Mouse (Mus musculus) retina, adult 2 months (tissue): Measurements from ENCODE around the gene Arhgap23.

Source experiments
- DNase-seq: peaks from one replicate; pipeline ENCODE4 v3.0.0-alpha.2; 2012; ENCODE audit warnings: low read depth, low spot score

Gene Arhgap23

GRCm38 (mm10) chr11:97502846-97503245, 87.5 kb downstream of the Arhgap23 start:
- DNase-seq, result no peak

DNA sequence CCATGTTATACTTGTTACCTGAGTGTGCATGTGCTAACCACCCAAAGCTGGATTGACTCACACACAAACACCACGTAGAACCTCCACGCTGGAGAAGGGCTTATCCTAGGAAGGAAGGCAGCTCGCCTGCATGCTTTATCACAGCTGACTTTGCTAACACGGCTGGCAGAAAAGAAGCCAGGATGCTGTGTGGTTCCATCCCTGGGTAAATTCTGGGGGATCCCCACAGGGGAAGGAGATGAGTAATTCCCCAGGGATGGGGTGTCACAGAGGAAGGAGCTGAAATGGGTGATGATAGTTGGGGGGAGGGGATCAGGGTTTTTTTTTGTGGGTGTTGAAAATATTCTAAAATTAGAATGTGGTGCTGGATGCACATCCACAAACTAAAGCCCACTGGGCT, 90.5 kb downstream of the Arhgap23 start:
- no peak for DNase-seq

- DNase-seq, result no peak
Measured at GRCm38 (mm10) chr11:97506331-97506730, 91.0 kb downstream of the Arhgap23 start.

DNA sequence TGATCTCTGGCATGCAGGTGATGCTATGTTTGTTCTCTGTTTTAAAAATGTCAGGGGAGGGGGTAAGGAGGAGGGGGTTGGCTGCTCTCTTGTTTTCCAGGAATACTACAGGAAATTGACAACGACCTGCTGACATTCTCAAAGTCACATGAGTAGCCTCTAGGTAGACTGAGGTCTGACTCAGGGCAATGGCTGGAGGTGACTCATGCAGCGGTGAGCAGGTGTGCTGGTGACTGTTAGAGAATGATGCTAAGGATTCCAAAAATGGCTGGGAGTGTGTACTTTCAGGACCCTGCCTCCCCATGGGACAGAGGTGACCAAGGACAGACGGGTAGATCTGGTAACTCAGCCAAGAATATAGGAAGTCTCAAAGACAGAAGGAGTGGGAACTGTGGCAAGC, 92.9 kb downstream of the Arhgap23 start:
- no peak for DNase-seq

DNA sequence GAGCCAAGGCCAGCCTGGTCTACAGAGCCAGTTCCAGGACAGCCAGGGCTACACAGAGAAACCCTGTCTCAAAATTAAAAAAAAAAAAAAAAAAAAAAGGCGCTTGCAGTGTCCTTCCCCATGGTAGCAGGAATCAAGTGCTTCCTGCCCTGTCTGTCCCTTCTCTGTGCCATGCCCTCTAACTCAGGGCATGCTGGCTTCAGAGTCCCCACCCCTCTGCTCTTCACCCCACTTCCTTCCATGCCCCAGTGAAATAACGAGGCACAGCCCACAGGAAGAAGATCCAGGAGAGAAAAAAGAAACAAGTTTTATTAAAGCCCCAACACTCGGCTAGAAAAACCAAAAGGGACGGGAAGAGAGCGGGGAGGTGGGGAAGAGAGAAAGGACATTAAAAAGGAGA, 93.7 kb downstream of the Arhgap23 start:
- DNase-seq, result no peak

DNA sequence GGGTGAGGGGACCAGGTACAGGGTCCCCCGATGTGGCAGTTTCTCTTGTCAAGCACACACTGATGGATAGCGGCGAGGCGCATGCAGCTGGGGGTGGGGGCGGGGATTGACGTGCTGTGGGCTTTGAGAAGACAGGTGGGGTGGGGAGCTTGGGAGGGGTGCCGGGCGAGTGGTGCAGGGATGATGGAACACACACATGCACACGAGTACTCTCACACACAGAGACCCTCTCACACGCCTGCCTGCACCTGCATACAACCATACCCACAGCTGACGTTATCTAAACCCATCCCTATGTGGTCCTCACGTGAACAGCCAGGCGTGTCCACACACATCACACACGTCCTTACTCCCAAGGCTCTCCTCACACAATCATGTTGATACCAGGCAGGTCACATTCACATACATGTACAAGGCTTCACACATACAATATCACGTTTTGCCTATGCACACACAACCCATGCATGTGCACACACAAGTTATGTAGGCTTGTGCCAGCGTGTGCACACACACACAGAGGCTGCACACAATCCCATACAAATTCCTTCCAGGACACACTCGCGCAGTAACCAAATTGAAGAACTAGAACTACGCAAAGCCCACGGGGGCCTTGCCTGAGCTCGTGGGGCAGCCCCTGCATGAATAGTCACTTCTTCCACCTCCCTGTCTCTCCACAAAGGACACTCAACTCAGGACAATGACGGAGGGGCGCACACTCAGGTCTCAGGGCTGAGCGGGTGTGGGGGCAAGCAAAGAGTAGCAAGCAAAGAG, 94.6 kb downstream of the Arhgap23 start:
- DNase-seq, result no peak

DNA sequence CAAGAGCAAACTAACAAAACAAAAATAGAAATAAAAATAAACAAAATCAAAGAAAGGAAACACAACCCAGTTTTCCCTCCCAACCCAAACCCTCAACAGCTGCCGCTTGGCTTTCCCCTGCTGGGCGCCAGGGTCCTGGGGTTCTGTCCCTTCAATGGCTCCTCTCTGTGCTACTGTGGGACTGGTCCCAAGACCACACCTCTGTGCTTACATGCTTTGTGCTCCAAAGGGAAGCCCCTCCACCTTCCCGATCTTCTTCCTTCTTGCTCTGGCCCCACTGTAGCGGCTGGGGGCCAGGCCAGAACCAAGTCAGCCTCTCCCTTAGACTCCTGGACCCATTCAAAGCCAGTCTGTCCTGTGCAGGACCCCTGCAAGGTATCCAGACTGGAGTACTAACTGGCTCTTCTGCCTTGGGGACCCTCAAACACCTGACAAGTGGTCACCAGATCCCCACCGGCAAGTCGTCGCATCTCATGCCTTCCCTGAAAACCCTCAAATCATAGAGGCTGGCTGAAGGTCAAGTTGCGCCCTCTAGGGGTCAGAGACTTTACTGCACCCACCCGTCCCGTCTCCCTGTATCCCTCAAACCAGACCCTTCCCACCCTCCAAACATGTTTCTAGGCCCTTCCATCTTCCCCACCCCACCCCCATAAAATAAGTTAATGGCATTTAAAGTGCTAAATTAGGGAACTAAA, 95.8 kb downstream of the Arhgap23 start:
- DNase-seq, result no peak

DNA sequence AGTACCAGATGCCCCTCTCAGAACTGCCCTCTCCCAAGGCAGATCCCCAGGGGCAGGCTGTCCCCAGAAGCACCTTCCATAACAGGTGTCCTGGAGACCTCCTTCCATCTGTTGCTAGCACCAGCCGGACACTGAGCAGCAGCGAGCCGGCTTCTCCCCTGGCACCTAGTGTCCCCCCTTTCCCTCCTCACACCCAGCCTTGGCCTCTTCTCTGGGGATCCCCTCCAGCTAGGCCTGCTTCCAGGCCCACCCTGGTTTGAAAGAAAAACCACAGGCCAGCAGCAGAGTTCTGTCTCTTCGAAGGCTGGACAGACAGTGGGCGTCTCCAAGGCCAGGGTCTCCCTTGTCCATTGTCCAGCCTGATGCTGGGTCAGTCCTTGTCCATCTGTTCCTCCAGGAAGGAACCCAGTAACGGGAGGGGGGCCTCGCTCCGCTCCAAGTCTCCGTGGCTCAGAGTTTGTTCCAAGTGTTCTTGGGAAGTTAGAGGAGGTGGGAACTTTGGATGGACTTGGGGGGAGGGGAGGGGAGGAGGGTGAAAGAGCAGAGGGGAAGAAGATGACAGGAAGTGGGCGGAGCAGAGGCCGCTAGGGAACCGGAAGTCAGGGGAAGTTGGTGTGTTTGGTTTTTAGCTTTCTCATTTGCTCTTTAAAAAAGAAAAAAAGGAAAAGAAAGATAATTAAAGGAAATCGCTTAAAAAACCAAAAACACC, 96.5 kb downstream of the Arhgap23 start:
- no peak for DNase-seq

DNA sequence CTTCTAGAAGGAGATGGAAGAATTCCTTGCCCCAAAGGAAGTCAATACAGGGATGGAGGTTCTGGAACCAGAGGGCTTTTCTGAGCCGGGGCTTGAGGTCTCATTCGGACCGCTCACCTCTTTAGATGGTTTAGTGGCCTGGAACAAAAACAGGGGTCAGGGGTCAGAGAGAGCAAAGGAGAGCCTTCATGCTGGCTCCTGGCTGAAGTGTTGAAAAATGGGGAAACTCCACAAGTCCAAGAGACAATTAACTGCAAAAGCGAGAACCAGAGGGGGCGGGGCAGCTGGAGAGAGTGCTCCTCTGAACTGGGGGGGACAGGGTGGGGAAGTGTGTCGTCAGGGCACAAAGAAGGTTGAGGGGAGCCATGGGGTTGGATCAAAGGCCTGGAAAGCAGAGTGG, 97.2 kb downstream of the Arhgap23 start:
- DNase-seq, result no peak

DNA sequence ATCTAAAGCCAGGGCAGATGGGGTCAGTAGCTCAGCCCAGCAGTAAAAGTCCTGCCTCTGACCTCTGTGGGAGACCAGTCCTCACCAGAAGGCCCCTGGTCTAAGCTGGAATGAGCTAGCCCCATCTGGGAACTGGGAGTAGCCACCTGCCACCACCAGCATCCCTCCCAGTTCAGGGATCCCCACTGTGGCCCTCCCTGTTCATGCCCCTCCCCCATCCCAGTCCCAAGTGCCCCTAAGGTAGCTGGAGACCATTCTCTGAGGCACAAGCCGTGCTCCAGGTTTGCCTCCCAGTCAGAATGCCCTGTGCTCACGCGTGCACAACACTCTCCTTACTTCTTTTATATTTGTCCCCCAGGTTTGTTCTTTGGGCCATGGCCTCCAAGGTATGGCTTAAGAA, 97.7 kb downstream of the Arhgap23 start:
- DNase-seq, result no peak

- no peak for DNase-seq
Measured at GRCm38 (mm10) chr11:97520541-97520940, 105.2 kb downstream of the Arhgap23 start.

- DNase-seq, result no peak
Measured at GRCm38 (mm10) chr11:97521741-97522474, 106.6 kb downstream of the Arhgap23 start.

- DNase-seq, result no peak
Measured at GRCm38 (mm10) chr11:97523107-97523506, 107.8 kb downstream of the Arhgap23 start.

DNA sequence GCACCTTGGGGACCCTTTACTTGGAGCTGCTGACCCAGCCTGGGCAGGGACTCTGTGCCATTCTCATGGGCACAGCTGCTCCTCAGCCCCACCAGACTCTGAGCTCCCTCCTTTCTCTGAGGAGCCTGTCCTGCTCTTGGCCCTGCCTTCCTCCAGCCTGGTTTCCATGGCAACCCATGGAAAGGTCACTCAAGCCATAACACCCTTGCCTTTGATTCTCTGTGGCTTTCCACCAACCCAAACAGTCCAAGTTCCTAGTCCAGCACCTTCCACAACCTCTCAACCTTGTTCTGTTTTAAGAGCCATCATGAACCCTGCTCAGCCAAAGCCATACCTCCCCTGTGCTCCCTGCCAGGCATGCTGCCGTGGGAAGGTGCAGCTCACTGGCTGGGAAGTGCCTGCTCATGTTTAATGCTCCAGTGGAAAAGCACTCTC, 108.5 kb downstream of the Arhgap23 start:
- DNase-seq, result no peak

DNA sequence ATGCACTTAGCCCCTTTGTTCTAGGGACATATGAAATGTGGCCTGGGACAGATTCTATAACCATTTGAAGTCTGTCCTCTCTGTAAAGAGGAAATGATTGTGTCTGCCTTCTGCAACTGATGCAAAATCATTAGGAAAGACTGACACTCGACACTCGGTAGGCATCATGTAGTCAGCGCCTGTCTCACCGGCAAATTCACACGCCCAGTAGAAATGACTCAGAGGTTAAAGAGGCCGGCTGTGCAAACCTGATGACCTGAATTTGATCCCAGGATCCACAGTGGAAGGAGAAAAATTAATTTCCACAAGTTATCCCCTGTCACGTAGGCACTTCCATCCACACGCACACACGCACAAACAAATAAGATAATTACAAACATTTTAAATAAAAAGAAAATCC, 109.0 kb downstream of the Arhgap23 start:
- DNase-seq, result no peak

- no peak for DNase-seq
Measured at GRCm38 (mm10) chr11:97525313-97525712, 110.0 kb downstream of the Arhgap23 start.

GRCm38 (mm10) chr11:97528282-97528808, 113.0 kb downstream of the Arhgap23 start:
- no peak for DNase-seq

DNA sequence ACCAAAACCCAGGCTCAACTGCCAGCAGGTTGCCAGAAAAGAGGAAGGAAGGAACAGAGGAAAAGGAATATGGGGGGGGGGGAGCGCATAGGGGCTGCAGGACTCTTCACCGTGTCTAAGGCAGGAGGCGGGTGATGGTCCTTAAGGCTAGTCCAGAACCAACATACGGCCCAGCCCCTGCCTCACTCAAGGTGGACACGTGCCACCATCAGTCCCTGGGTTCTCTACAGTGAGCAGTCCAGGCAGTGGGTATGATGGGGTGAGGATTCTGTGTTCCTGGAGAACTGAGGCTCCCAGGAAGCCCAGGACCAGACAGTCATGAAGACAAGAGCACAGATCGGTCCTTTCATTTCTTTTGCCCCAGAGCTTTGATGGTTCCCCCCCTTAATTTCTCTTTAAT, 114.7 kb downstream of the Arhgap23 start:
- no peak for DNase-seq

GRCm38 (mm10) chr11:97530961-97531360, 115.6 kb downstream of the Arhgap23 start:
- no peak for DNase-seq

- DNase-seq, result peak; percentile 77
Measured at GRCm38 (mm10) chr11:97531381-97532260, 116.3 kb downstream of the Arhgap23 start.

DNA sequence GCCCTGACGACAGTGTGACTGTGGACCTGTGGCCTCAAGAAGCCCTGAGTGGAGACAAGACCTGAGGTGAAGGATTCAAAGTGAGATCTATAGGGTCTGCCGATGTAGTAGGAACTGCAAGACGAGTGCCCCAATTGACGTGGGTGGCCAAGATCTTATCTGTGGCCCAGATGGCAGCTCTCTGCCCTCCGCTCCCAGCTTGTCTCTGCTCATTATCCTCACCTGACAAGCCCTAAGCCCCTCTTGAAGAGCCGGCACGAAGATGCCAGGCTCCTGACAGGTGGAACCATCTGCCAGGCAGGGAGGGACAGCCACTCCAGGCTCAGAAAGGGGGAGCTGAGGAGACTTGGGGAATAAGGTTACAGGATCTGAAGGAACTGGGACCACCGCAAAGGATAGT, 117.0 kb downstream of the Arhgap23 start:
- no peak for DNase-seq
